Mouse (Mus musculus) embryonic facial prominence, embryonic 10.5 days (tissue): Measurements from ENCODE around the gene Gpr183. TPM values are rescaled to one million over a fixed set of nuclear protein-coding genes. Genes with fewer than 3 reads are reported as not detected.

Experiments
- DNase-seq: peaks from one replicate; pipeline ENCODE4 v3.0.0-alpha.2; 2017; ENCODE audit warnings: low spot score
- H3K27ac ChIP-seq: fragments of 300-500 bp; sonication (generic); replicated peaks from 2 replicates; pipeline ENCODE4 v1.5.1; 2016; ENCODE audit warnings: mild to moderate bottlenecking
- H3K27me3 ChIP-seq: fragments of 300-500 bp; sonication (generic); replicated peaks from 2 replicates; pipeline ENCODE4 v1.6.1; 2016; ENCODE audit warnings: low read depth, mild to moderate bottlenecking; ENCODE audit not compliant: poor library complexity, severe bottlenecking
- H3K36me3 ChIP-seq: fragments of 300-500 bp; sonication (generic); replicated peaks from 2 replicates; pipeline ENCODE4 v1.6.1; 2016; ENCODE audit warnings: mild to moderate bottlenecking, moderate library complexity
- H3K4me1 ChIP-seq: fragments of 300-500 bp; sonication (generic); 2 replicates; pipeline ENCODE4 v1.6.1; 2016
- H3K4me3 ChIP-seq: fragments of 300-500 bp; sonication (generic); 2 replicates; pipeline ENCODE4 v1.5.1; 2016; ENCODE audit warnings: mild to moderate bottlenecking, moderate library complexity
- H3K9me3 ChIP-seq: fragments of 300-500 bp; sonication (generic); 2 replicates; pipeline ENCODE4 v1.6.1; 2016; ENCODE audit warnings: mild to moderate bottlenecking
- WGBS: fragments of 180-500 bp; shearing (Covaris S2); methylation state at CpG from one replicate; pipeline ENCODE4 v1.1.7; 2016; 5-methylcytosine and 5-hydroxymethylcytosine counted together
- polyA plus RNA-seq: library from polyadenylated mRNA; unstranded; fragments of >200 nt; fragmentation: Nextera tagmentation; extraction: Ambion mirVana; gene quantifications from 2 replicates; pipeline ENCODE4 v1.2.1, GENCODE M21; 2016

The Gpr183 gene
- polyA plus RNA-seq, result 2.4 and 2.9 TPM in 2 replicates

DNA sequence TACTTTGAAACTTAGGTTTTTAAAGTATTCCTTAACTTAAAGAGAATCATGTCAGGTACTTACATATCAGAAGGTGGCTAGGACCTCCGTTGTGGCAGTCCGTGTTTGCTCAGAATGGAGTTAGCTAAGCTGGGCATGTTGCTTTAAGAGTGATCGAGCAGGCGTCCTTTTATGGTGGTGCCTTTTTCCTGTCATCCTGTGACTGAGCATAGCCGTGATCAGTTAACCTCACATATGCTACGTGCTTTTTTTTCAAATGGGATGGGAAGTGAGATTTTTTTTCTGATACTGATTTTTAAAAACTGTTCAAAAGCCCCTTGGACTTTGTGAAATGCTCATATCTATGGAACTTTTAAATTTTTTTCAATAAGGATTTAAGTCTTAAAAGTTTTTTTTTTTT is at the start of gene Gpr183:
Gpr183 (minus strand) TSS at position 206 of the 400 bp plus-strand sequence.
- Histone ChIP-seq H3K9me3 (no peaks in the 10 kb centered on the region), H3K27ac (no peak within 1 kb of the TSS), H3K4me3 (no peak within 1 kb of the TSS), H3K4me1 (peaks cover 3% of the 10 kb centered on the region; the same call in 1 of the 2 replicates), H3K36me3 (no peaks in the 10 kb centered on the region), H3K27me3 (no peaks in the 10 kb centered on the region)
- 64% methylated on average over 6 of the region's 6 CpGs for WGBS
- DNase-seq, result no peak

DNA sequence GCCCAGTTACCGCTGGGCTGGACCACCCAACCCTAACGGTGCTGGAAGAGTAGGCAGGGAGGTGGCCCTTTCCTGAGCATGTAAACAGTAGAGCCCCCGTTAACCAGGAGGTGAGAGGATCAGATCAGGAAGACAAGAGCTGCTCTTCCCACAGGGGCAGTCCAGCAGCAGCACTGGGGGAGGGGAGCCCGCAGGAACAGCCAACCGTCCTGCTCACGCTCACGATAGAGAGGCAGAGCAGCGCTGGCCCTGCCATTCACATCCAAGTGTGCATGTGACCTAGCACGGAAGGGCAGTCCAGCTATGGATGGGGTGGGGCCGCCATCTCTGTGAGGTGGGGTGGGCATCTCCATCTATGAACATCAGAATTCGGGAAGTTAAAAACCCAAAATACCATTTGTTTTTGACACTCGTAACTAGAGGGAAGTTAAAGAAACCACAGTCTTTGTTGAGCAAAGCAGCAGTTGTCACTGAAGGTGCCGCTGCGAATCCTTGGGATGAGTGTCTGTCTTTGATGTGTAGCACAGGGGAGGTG is 48.5 kb upstream of the Gpr183 start:
- WGBS, result 85% methylated on average over 14 of the region's 14 CpGs
- Histone ChIP-seq H3K4me3 (no peak overlapping the region), H3K27me3 (no peaks in the 10 kb centered on the region), H3K9me3 (no peaks in the 10 kb centered on the region), H3K4me1 (0 out of 2 replicates have a peak, but pooled peaks cover 2% of the 10 kb centered on the region), H3K36me3 (peaks cover 54% of the 10 kb centered on the region), H3K27ac (no peak overlapping the region)
- peak; percentile 14 for DNase-seq

DNA sequence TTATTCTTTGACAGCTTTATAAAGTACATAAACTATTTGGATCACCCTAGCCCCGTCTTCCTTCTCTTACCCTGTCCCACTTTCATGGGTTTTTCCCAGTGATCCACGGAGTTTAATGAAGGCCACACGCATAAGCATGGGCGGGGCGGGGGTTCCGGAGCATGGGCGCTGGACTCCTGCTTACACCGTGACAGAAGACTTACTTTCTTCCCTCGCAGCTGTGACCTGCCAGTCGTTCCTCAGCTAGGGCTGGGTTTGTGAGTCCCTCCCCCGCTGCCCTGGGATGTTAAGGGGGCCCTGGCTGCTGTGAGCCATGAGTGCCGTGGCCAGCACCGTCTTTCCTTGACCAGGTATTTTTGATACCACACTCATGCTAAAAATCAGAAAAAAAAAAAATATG is 47.8 kb upstream of the Gpr183 start:
- no peak overlapping the region for H3K27ac ChIP-seq
- 0 out of 2 replicates have a peak, but pooled peaks cover 2% of the 10 kb centered on the region for H3K4me1 ChIP-seq
- H3K9me3 ChIP-seq, result no peaks in the 10 kb centered on the region
- no peaks in the 10 kb centered on the region for H3K27me3 ChIP-seq
- 75% methylated on average over 13 of the region's 13 CpGs for WGBS
- H3K4me3 ChIP-seq, result no peak overlapping the region
- H3K36me3 ChIP-seq, result peaks cover 52% of the 10 kb centered on the region
- DNase-seq, result no peak

DNA sequence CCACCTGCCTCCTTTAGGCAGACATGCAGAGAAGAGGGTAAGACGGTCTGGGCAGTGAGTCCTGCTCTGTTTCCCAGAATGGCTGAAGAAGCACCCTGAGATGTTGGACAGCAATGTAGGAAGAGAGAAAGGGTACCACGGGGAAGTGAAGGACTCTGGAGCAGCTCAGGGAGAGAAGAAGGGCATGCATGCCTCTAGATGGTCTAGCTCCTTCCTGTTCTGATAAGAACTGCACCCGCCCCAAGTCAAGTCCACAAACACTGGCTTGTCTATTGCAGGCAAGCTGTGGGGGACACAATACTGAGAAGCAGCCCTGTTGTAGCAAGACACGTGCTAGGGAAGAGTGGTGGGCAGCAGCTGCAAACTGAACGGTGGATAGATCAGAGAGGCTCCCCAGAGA is 47.2 kb upstream of the Gpr183 start:
- no peak for DNase-seq
- Histone ChIP-seq H3K4me1 (0 out of 2 replicates have a peak, but pooled peaks cover 2% of the 10 kb centered on the region), H3K4me3 (no peak overlapping the region), H3K9me3 (no peaks in the 10 kb centered on the region), H3K27ac (no peak overlapping the region), H3K36me3 (peaks cover 52% of the 10 kb centered on the region), H3K27me3 (no peaks in the 10 kb centered on the region)
- 82% methylated on average over 5 of the region's 5 CpGs for WGBS

DNA sequence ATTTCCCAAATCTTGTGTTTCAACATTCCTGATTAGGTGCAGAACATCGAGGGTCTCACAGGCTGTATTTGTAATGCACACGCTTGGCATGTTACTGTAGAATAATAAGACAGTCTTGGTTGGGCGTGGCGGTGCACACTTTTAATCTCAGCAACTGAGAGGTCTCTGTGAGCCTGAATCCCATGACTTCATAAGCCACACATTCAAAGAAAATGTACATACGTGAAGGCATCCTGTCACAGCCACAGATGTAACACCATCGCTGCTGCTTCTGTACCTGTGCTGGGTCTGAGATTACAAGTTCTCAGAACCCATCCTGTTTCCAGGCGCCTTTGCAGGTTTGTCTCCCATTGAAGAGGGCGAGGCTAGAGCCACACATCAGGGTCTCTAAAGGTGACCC is 46.8 kb upstream of the Gpr183 start:
- H3K4me3 ChIP-seq, result no peak overlapping the region
- H3K4me1 ChIP-seq, result 0 out of 2 replicates have a peak, but pooled peaks cover 2% of the 10 kb centered on the region
- no peaks in the 10 kb centered on the region for H3K9me3 ChIP-seq
- H3K27ac ChIP-seq, result no peak overlapping the region
- no peaks in the 10 kb centered on the region for H3K27me3 ChIP-seq
- DNase-seq, result no peak
- 92% methylated on average over 8 of the region's 8 CpGs for WGBS
- H3K36me3 ChIP-seq, result peaks cover 52% of the 10 kb centered on the region

DNA sequence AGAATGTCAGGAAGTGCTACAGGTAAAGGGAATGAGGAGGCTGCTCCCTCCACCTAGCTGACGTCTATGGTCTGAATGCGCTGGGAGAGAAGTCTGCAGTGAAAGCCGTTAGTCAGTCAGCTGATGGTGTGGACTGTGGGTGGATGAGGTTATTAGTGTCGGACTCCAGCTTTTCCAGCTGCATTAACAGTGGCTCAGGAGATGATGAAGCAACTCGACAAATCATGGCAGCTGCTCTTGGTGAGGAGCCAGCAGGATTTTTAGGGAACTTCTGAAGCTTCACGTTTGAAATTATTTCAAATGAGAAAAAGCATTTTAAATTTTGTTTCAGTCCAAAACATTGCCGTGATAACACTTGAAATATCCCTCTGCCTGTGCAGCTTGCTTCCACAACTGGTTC is 45.3 kb upstream of the Gpr183 start:
- Histone ChIP-seq H3K27ac (no peak overlapping the region), H3K4me3 (no peak overlapping the region), H3K36me3 (peaks cover 47% of the 10 kb centered on the region), H3K4me1 (0 out of 2 replicates have a peak, but pooled peaks cover 2% of the 10 kb centered on the region), H3K27me3 (no peaks in the 10 kb centered on the region), H3K9me3 (no peaks in the 10 kb centered on the region)
- 89% methylated on average over 7 of the region's 7 CpGs for WGBS
- DNase-seq, result no peak

DNA sequence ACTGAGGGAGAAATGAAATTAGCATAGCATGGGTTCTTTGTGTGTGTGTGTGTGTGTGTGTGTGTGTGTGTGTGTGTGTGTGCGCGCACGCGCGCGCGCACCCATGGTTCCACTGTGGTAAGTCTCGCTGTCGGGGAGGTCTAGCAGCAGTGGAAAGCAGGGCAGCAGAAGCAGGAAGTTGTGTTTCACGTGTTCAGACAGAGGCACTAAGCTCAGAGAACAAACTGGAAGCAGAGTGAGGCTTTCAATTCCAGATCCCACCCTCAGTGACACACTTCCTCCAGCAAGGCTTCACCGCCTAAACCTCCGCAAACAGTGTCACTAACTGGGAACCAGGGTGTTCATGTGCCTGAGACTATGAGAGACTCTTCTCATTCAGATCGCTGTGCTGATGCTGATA is 44.5 kb upstream of the Gpr183 start:
- no peak for DNase-seq
- Histone ChIP-seq H3K27ac (no peak overlapping the region), H3K4me3 (no peak overlapping the region), H3K9me3 (no peaks in the 10 kb centered on the region), H3K36me3 (peaks cover 44% of the 10 kb centered on the region), H3K27me3 (no peaks in the 10 kb centered on the region), H3K4me1 (0 out of 2 replicates have a peak, but pooled peaks cover 2% of the 10 kb centered on the region)
- WGBS, result 91% methylated on average over 13 of the region's 13 CpGs

DNA sequence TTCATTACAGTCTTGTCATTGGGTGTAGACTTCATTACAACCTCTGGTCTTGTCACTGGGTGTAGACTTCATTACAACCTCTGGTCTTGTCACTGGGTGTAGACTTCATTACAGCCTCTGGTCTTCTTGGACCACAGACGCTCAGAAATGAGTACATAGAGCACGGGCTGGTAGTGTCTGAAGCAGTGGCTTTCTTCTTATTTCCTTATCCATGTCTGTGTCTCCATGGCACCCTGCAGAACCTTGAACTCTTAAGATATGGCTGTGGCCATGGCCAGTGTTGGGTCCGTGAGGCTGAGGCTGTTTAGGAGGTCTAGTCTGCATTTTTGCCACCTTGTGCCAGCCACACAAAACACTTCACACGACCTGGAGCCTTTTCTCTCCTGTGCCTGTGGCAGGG is 43.3 kb upstream of the Gpr183 start:
- no peaks in the 10 kb centered on the region for H3K9me3 ChIP-seq
- H3K4me3 ChIP-seq, result no peak overlapping the region
- DNase-seq, result no peak
- H3K36me3 ChIP-seq, result peaks cover 38% of the 10 kb centered on the region
- WGBS, result 87% methylated on average over 4 of the region's 4 CpGs
- no peak overlapping the region for H3K27ac ChIP-seq
- 0 out of 2 replicates have a peak, but pooled peaks cover 2% of the 10 kb centered on the region for H3K4me1 ChIP-seq
- H3K27me3 ChIP-seq, result no peaks in the 10 kb centered on the region

DNA sequence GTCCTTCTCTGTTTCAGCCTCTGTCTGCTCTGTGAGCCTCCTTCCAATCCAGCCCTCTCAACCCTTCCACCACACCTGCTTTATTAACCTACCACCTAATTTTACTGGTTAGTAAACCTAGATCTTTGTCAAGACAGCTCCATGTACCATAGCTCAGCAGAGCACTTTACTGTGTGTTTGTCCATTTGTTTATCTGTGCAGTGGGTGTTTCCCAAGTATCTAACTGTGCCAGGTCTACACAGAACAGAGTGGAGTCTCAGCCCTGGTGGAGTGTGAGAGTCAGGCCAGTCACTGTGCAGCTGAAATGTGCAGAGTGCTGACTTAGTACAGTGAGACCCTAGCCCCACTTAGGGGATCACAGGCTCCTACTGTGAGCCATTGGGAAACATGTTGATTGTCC is 38.8 kb upstream of the Gpr183 start:
- no peak for DNase-seq
- Histone ChIP-seq H3K27me3 (no peaks in the 10 kb centered on the region), H3K4me1 (no peaks in the 10 kb centered on the region), H3K9me3 (no peaks in the 10 kb centered on the region), H3K27ac (no peak overlapping the region), H3K36me3 (peaks cover 22% of the 10 kb centered on the region), H3K4me3 (no peak overlapping the region)

DNA sequence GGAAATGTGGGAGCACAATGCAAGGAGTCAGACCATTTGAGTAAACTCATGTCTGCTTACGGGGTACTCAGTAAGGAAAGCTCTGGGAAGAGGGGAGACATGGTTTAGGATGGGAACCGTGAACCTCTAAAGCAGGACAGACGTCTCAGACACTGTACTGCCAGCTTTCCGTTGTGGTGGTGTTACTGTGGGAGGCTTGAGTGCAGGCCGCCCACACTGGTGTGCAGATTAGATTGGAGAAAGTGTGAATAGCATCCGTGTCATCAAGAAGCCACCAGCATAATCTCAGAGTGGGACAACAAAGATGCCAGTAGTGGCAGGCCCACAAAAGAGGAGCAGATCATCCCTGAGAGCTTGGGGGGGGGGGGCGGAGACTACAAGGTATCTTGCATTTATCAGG is 37.2 kb upstream of the Gpr183 start:
- 92% methylated on average over 7 of the region's 7 CpGs for WGBS
- no peaks in the 10 kb centered on the region for H3K27me3 ChIP-seq
- no peaks in the 10 kb centered on the region for H3K9me3 ChIP-seq
- no peak overlapping the region for H3K27ac ChIP-seq
- H3K4me3 ChIP-seq, result no peak overlapping the region
- H3K4me1 ChIP-seq, result no peaks in the 10 kb centered on the region
- peaks cover 27% of the 10 kb centered on the region for H3K36me3 ChIP-seq
- DNase-seq, result no peak

DNA sequence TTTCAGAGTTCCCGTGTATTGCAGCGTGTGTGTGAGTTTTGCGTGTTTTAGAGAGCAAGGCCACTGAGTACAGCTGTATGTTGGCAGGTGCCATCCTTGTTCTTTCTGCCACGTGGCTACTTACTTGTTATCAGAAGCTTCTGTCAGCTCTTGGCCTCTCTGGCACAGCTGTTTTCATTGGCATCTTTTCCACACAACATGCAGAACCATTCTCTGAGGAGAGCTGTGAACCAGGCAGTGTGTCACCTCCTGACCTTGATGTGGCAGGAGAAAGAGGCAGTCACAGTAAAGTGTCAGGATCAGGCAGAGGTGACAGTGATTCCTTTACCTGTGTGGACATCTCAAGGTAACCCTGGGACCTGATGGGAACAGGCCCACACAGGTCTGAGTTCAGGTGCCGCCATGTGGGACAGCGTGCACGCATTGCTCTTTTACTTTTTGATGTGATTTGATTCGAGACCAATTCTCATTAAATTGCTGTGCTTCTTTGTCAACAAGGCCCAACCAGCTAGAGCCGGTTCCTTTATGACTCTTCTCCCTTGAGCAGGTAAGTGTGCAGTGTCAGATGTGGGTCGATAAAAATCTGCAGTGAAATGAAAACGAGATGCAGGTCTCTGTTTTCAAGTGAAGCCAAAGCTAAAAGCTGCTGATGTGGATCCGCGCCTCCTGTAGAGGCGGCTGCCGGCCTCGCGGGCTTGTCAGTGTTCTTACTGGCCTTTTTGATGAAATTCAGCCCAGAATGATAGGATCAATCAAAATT is 35.5 kb upstream of the Gpr183 start:
- Histone ChIP-seq H3K27ac (no peak overlapping the region), H3K4me1 (no peaks in the 10 kb centered on the region), H3K4me3 (no peak overlapping the region), H3K36me3 (peaks cover 43% of the 10 kb centered on the region), H3K27me3 (no peaks in the 10 kb centered on the region), H3K9me3 (no peaks in the 10 kb centered on the region)
- DNase-seq, result no peak
- 93% methylated on average over 17 of the region's 17 CpGs for WGBS

DNA sequence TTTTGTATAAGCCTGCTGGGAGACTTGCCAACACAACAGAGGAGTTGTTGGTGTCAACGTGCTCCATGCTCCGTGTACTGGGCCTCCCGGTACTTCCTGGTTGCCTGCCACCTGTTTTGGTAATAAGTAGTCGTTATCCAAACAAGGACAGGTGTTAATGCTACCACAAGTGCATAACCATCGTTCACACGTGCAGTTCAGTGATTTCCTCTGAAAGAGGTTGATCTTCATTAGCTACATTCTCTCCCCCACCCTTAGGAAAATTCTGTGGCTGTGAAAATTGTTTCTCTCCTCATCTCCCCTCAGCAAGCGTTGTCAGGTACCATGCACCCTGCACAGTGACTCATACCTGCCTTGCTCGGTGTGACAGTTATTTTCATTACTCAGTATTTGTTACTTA is 34.5 kb upstream of the Gpr183 start:
- Histone ChIP-seq H3K36me3 (peaks cover 54% of the 10 kb centered on the region), H3K9me3 (no peaks in the 10 kb centered on the region), H3K27me3 (no peaks in the 10 kb centered on the region), H3K4me1 (no peaks in the 10 kb centered on the region), H3K27ac (no peak overlapping the region), H3K4me3 (no peak overlapping the region)
- 93% methylated on average over 8 of the region's 8 CpGs for WGBS
- DNase-seq, result no peak

DNA sequence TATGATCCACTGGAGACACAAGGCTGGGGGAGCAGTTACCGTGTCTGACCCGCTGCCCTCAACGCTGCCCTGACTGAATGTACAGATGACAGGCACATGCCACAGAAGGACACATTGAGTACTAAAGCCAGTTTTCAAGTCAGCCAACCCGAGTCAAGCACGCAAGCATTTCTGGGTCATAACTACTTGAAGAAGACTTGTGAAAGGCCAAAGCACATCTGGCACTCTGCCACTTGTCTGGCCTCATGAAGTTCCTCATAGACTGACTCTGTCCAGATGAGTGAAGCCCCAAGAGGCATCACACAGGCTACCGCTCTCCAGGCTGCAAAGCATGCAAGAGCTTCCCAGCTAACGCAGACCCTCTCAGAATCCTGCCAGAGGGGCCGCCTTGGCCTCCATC is 31.8 kb upstream of the Gpr183 start:
- 93% methylated on average over 8 of the region's 8 CpGs for WGBS

More for the DNA sequence above, 31.8 kb upstream of the Gpr183 start:
- no peaks in the 10 kb centered on the region for H3K27me3 ChIP-seq
- DNase-seq, result no peak
- no peak overlapping the region for H3K27ac ChIP-seq
- no peak overlapping the region for H3K4me3 ChIP-seq
- peaks cover 55% of the 10 kb centered on the region for H3K36me3 ChIP-seq
- peaks cover 8% of the 10 kb centered on the region for H3K4me1 ChIP-seq
- H3K9me3 ChIP-seq, result no peaks in the 10 kb centered on the region
